Mouse (Mus musculus): ENCODE measurements at regions not wholly inside any gene's neighbourhood (a gene's known extent, or its start where the extent isn't known, plus 50 kb on each side); places are given as distances from the start of the nearest gene placed in this dataset.

DNA sequence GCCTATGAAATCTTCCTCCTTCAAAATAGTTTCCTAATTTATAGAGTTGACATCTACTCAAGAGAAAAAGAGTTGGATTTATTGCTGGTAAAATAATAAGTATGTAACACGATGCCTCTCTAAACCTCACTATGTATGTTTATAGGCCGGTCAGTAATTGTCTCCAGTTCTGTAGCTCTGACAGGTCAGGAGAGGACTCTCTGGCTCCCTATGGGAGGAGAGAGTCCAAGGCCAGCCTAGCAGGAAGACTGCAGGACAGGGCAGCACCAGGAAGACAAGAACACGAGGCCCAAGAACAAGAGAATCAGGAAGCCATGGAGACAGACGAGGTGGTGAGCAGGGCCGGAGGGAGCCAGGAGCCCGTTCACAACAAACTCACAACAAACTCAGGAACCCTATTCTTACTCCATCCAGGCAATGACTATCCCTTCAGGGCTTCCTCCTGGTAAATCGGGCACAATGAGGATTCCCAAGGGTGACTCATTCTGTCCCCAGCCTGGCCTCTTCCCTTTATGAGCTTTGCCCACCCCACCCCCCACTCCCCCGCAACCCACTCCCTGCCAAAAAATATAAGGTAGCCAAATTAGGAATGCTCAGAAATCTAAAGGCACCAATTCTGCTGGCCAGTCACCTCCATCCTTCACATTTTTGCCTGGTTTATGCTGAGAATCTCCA lies 244.7 kb upstream of the Zfp637 start:
- H3K4me2 ChIP-seq (replicated peaks; ENCODE audit: low read depth), result no peak overlapping the region
- ATAC-seq, result no peak
- no peak overlapping the region for H3K9ac ChIP-seq (ENCODE audit: low read depth, low read length)
- H3K4me3 ChIP-seq (ENCODE audit: low read depth, low read length), result no peak overlapping the region
- H3K9me3 ChIP-seq (ENCODE audit: control insufficient read depth), result no peaks in the 10 kb centered on the region
- no peak overlapping the region for H3K27ac ChIP-seq (ENCODE audit: low read depth, low read length)
- H3K27me3 ChIP-seq (replicated peaks; ENCODE audit: control insufficient read depth, insufficient read depth, low read length), result no peaks in the 10 kb centered on the region
- 79% methylated on average over 8 of the region's 8 CpGs for WGBS
- no peaks in the 10 kb centered on the region for H3K36me3 ChIP-seq (ENCODE audit: control insufficient read depth, insufficient read depth)
- no peaks in the 10 kb centered on the region for H3K4me1 ChIP-seq (replicated peaks; ENCODE audit: control insufficient read depth, insufficient read depth, low read length)
- TF ChIP-seq CTCF (IDR thresholded peaks at IDR 0.05; ENCODE audit: low read depth), result no peak

DNA sequence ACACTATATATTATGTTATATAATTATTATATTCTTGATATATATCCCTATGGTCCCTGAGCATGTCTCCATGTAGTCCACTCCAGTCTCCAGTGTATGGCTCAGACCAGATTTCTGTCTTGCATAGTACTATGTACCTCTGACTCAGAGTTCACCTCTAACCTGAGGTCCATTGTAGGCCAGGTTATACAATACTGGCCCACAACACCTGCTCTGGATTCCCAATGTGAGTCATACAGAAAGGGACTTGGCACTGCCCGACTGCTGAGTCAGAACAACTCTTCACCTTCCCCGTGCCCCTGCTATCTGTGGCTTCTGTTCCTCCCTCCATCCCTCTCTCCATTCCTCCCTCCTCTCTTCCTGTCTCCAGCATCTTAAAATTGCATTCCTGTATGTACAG lies 236.1 kb upstream of the Zfp637 start:
- H3K9me3 ChIP-seq (ENCODE audit: control insufficient read depth), result no peaks in the 10 kb centered on the region
- 69% methylated on average over 2 of the region's 2 CpGs for WGBS
- H3K9ac ChIP-seq (ENCODE audit: low read depth, low read length), result no peak overlapping the region
- no peaks in the 10 kb centered on the region for H3K36me3 ChIP-seq (ENCODE audit: control insufficient read depth, insufficient read depth)
- H3K27me3 ChIP-seq (replicated peaks; ENCODE audit: control insufficient read depth, insufficient read depth, low read length), result no peaks in the 10 kb centered on the region
- peak; percentile 66 for ATAC-seq
- H3K4me3 ChIP-seq (ENCODE audit: low read depth, low read length), result no peak overlapping the region
- H3K27ac ChIP-seq (ENCODE audit: low read depth, low read length), result no peak overlapping the region
- H3K4me1 ChIP-seq (replicated peaks; ENCODE audit: control insufficient read depth, insufficient read depth, low read length), result no peaks in the 10 kb centered on the region
- no peak overlapping the region for H3K4me2 ChIP-seq (replicated peaks; ENCODE audit: low read depth)
- no peak for TF ChIP-seq CTCF (IDR thresholded peaks at IDR 0.05; ENCODE audit: low read depth)

DNA sequence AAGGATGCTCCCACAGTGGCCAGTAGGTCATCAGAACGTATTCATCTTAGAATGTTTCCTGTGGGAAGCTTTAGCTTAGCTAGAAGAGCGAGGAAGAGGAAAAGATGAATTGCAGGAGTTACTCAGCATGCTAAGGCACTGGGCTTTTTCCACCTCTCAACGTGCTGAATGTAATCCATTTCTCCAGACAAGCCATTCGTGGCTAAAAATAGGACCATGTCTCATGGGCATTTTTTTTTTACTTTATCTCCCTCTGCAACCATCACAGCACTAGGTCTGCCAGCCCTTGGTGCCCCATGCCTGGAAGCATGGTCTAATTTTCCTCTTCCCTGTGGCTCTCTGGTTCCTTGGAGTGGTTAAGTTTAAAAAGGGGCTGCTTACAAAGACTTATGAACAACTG lies 235.3 kb upstream of the Zfp637 start:
- no peak for ATAC-seq
- WGBS, result 67% methylated on average over 4 of the region's 4 CpGs

DNA sequence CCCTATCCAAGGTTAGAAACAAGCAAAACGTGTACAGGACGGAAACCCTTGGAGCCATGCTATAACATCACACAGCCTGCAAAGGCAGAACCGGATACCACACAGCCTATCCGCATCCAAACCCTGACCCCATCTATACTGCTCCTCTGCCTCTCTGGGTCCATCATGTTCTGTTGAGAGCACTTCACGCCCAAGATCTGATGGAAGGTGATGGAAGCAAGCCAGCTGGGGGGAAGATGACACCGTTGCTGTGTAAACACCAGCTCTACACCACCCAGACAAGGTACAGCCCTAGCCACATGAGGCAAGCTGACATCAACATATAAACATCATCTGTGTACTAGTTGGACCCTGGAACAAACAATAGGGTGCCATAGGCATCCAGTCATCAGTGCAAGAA lies 234.8 kb upstream of the Zfp637 start:
- no peak for TF ChIP-seq CTCF (IDR thresholded peaks at IDR 0.05; ENCODE audit: low read depth)
- H3K9ac ChIP-seq (ENCODE audit: low read depth, low read length), result no peak overlapping the region
- no peaks in the 10 kb centered on the region for H3K4me1 ChIP-seq (replicated peaks; ENCODE audit: control insufficient read depth, insufficient read depth, low read length)
- WGBS, result 86% methylated on average over 6 of the region's 6 CpGs
- no peak overlapping the region for H3K27ac ChIP-seq (ENCODE audit: low read depth, low read length)
- H3K36me3 ChIP-seq (ENCODE audit: control insufficient read depth, insufficient read depth), result no peaks in the 10 kb centered on the region
- ATAC-seq, result no peak
- no peak overlapping the region for H3K4me2 ChIP-seq (replicated peaks; ENCODE audit: low read depth)
- no peaks in the 10 kb centered on the region for H3K27me3 ChIP-seq (replicated peaks; ENCODE audit: control insufficient read depth, insufficient read depth, low read length)
- no peaks in the 10 kb centered on the region for H3K9me3 ChIP-seq (ENCODE audit: control insufficient read depth)
- no peak overlapping the region for H3K4me3 ChIP-seq (ENCODE audit: low read depth, low read length)

More for the DNA sequence above, 235.3 kb upstream of the Zfp637 start:
- Histone ChIP-seq H3K27me3 (replicated peaks; ENCODE audit: control insufficient read depth, insufficient read depth, low read length) (no peaks in the 10 kb centered on the region), H3K4me1 (replicated peaks; ENCODE audit: control insufficient read depth, insufficient read depth, low read length) (no peaks in the 10 kb centered on the region), H3K4me2 (replicated peaks; ENCODE audit: low read depth) (no peak overlapping the region), H3K9me3 (ENCODE audit: control insufficient read depth) (no peaks in the 10 kb centered on the region), H3K4me3 (ENCODE audit: low read depth, low read length) (no peak overlapping the region), H3K9ac (ENCODE audit: low read depth, low read length) (no peak overlapping the region), H3K36me3 (ENCODE audit: control insufficient read depth, insufficient read depth) (no peaks in the 10 kb centered on the region), H3K27ac (ENCODE audit: low read depth, low read length) (no peak overlapping the region)
- no peak for TF ChIP-seq CTCF (IDR thresholded peaks at IDR 0.05; ENCODE audit: low read depth)

DNA sequence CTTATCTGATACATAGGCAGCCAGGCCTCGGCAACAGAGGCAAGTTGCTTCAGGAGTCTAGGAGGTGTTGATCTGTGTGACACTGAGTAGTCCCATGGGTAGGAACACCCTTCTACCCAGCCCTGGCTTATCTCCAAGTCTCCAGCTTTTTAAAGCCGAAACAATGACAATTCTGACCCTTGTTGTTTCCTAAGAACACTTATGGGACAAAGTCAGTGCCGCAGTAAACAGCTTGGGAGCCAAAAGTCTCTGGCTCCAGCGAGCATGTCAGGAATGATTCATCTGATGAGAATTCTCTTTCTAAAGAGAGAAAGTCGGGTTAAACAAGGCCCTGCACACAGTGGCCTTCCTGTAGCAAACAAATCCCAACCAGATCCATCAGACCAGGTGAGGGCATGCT lies 234.0 kb upstream of the Zfp637 start:
- ATAC-seq, result no peak
- no peak overlapping the region for H3K9ac ChIP-seq (ENCODE audit: low read depth, low read length)
- no peak overlapping the region for H3K27ac ChIP-seq (ENCODE audit: low read depth, low read length)
- no peak overlapping the region for H3K4me2 ChIP-seq (replicated peaks; ENCODE audit: low read depth)
- H3K4me3 ChIP-seq (ENCODE audit: low read depth, low read length), result no peak overlapping the region
- H3K4me1 ChIP-seq (replicated peaks; ENCODE audit: control insufficient read depth, insufficient read depth, low read length), result no peaks in the 10 kb centered on the region
- H3K9me3 ChIP-seq (ENCODE audit: control insufficient read depth), result no peaks in the 10 kb centered on the region
- 62% methylated on average over 5 of the region's 5 CpGs for WGBS
- no peaks in the 10 kb centered on the region for H3K36me3 ChIP-seq (ENCODE audit: control insufficient read depth, insufficient read depth)
- no peak for TF ChIP-seq CTCF (IDR thresholded peaks at IDR 0.05; ENCODE audit: low read depth)
- H3K27me3 ChIP-seq (replicated peaks; ENCODE audit: control insufficient read depth, insufficient read depth, low read length), result no peaks in the 10 kb centered on the region

DNA sequence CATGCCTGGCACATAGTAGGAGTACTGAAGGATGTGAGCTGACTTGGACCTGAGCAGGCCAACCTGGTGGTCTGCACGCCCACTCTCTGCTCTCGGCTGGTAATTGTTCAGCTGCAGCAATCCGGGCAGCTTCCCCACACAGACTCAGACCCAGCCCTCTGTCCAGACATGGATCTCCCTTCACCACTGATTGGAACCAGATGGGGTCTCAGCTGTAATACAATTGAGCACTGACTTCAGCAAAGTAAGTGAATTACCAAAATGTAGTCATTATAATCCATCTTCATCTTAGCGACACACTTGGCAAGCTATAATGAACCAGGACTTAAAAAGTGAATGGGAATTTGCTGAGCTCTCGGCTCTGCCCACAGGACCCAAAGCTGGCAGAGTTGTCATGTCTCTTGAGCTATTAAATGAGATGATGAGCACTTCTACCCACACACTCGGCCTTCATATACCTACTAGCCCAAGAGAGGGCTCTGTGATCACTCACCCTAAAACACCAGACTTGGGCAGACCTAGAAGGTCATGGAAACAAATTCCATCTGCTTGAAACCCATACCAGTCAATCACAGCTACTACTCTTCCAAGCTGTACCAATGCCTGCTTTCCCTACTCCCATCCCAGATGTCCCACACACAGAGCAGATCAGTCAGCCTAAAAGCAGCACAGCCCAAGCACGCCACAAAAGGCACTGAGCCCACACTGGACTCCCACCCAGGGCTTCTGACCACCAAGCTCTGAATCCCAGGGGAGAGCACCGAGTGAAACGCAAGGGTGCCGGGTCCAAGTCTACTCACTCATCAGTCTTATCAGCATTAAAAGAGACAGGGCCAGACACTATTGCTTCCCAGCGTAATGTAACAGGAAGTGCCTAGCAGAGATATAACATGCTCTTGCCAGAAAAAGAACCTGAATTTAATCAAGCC lies 231.2 kb upstream of the Zfp637 start:
- Histone ChIP-seq H3K4me3 (ENCODE audit: low read depth, low read length) (no peak overlapping the region), H3K4me2 (replicated peaks; ENCODE audit: low read depth) (no peak overlapping the region), H3K36me3 (ENCODE audit: control insufficient read depth, insufficient read depth) (no peaks in the 10 kb centered on the region), H3K27ac (ENCODE audit: low read depth, low read length) (no peak overlapping the region), H3K27me3 (replicated peaks; ENCODE audit: control insufficient read depth, insufficient read depth, low read length) (no peaks in the 10 kb centered on the region), H3K4me1 (replicated peaks; ENCODE audit: control insufficient read depth, insufficient read depth, low read length) (no peaks in the 10 kb centered on the region), H3K9me3 (ENCODE audit: control insufficient read depth) (no peaks in the 10 kb centered on the region), H3K9ac (ENCODE audit: low read depth, low read length) (no peak overlapping the region)
- WGBS, result 63% methylated on average over 11 of the region's 11 CpGs
- no peak for ATAC-seq
- no peak for TF ChIP-seq CTCF (IDR thresholded peaks at IDR 0.05; ENCODE audit: low read depth)
